Mouse (Mus musculus): ENCODE results near the gene Srgap2. TPM values are rescaled to one million over a fixed set of nuclear protein-coding genes. Genes with fewer than 3 reads are reported as not detected.
A peak's percentile ranks its signal among the peaks of the same experiment; 100 is the strongest.

Gene Srgap2
- total RNA-seq, 2 experiments from 2014 or later = 40.3 to 42.2 TPM

DNA sequence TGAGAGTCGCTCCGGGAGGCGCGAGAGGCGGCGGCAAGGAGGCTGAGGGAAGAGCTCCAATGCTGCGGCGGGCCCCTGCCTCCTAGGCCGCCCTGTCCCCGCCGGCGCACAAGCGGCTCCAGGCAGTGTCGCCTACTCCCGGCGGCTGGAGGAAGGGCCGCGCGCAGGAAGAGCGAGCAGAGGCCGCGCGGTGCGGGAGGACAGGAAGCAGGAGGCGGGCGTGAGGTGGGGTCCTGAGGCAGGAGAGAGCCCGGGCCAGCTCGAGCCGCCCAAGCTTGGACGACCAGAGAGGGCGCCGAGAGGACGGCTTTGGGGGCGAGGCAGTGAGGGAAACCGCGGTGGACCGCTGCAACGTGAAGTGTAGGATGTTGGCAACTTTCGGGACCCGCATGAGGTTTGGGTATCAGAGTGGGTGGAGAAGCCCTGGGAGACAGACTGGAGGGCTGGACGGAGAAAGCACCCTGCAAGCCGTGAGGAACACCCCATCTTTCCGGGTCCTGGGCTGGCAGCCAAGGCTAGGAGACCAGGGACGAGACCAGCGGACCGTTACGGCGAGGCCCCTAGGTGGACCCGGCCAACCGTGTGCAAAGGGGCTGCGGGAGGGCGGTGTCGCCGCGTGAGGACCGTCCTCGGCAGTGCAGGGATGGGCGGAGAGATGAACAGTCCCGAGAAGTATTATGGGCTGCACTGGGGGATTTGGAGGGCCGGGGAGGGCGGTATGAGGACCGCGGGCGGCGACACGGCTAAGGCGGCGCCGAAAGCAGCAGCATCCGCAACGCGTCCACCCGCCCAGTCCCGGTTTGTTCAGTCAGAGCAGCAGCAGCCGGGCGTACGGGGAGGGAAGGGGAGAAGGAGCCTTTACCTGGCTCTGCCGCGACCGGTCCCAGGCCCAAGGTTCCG is 531 bp downstream of the Srgap2 start:
- peak; percentile 42 to 43 for DNase-seq (ENCODE audit: low spot score in 2 of 2)

DNA sequence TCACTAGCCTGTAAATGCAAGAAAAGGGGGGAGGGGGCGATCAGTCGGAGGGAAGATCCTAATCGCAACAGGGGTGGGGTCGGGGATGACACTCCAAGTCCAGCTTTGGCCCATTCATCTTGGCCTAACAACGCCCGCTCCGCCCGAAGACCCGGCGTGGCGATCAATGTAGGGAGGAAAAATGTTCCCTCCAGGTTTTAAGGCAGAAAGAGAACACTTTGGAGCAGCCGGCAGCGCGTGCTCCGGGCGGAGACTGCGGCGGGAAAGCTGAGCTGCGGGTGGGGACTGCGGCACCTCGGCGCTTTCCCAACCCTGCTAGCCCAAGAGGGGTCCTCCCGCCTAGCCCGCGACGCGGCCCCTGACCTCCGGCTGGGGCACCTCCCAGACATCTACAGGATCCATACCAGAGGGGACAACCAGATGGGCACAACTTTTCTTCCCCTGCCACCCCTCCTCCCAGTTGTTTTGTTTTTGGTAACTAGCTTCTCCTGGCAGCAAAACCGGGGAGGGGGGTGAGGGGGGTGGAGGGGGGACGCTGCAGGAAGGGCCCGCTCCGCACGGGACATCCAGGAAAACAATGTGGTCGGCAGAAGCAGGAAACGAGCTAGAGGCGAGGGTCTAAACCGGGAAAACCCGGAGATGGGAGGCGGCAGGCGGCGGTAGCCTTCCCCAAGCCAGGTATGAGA is 1.4 kb downstream of the Srgap2 start:
- peak in 1 of 2 experiments; percentile 19 for DNase-seq (ENCODE audit: low spot score in 2 of 2)

DNA sequence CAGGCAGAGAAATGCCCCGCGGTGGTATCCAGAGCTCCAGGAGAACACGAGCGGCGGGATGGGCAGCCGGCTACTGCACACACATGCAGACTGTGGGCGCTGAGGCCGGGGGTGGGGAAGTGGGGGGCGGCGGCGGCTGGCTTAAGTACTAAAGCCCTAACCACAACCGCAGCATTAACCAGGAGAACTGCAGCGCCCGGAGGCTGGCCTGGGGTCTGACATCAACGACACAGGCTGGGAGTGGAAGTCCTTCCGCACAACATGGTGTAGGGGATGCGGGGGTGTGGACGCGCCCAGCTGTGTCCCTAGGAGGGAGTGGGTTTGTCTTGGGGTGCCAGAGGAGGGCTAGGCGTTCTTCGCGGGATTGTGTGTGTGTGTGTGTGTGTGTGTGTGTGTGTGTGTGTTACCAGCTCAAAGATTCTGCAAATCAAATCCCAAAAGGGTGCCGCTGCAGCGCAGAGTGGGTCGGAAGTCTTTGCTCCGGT is 2.0 kb downstream of the Srgap2 start:
- DNase-seq (ENCODE audit: low spot score in 2 of 2) = peak in 1 of 2 experiments; percentile 13

DNA sequence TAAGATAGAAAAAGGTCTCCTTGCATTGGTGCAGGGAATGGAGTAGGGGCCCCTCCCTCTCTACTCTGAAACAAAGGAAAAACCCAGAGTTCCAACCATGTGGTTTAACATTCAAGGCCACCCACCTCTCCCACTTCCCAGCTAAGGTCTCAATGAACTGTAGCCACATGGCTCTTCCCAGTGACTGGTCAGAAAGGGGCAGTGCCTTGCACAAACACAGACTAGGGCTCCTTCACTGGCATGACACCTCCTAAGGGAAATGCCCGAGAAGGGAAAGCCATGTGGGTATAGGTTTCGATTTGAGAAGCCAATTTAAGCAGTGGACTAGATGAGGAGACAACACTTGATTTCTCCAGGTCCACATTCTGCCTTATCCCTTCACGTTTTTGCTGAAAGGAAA is 3.4 kb downstream of the Srgap2 start:
- no peak for DNase-seq (ENCODE audit: low spot score in 2 of 2)

DNA sequence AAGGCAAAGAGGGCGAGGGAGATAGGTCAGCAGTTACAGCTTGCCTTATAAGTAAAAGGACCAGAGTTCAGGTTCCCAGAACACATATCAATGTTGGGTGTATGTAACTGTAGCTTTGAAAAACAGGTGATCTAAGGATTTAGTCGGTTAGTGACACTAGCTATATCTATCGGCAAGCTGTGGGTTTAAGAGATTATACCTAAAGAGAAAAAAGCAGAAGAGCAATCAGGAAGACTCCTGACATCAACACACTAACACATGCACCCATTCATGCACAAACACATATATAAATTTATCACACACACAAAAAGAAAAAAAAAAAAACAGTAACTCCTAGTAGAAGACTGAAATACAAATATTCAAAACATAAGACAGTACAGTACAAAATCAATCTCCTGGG is 10.6 kb downstream of the Srgap2 start:
- no peak for DNase-seq (ENCODE audit: low spot score in 2 of 2)

DNA sequence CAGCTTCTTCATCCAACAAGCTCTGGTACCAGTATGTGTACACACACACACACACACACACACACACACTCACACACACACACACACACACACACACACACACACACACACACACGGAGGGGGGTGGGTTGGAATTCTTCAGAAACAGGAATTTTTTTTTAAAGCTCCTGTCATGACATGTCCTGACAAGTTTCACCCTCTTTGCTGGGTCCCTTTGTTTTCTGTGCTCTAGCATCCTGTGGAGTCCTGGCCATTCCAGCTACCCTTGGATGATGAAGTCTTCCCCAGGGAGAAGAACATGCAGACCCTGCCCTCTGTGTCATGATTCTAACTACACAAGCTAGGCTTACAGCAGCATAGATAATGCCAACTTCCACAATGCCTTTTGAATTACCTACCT is 13.0 kb downstream of the Srgap2 start:
- no peak for DNase-seq (ENCODE audit: low spot score in 2 of 2)

DNA sequence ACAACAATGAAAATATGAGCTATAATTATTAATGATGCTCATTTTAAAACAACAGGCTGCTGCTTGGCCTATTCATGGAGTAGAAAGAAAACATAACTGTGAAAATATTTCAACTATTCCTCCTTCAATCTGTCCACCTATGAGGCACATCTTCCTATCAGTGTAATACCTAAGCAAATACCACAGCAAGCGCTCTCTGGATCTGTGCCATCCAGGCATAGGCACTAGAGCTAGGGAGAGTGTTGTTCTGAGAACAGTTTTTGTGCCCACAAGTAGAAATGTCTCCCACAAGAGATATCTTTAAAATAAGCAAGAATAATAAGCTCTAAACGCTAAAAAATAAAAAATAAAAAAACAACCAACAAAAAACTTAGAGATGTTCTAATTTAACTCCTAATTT is 14.0 kb downstream of the Srgap2 start:
- DNase-seq (ENCODE audit: low spot score in 2 of 2) = no peak

DNA sequence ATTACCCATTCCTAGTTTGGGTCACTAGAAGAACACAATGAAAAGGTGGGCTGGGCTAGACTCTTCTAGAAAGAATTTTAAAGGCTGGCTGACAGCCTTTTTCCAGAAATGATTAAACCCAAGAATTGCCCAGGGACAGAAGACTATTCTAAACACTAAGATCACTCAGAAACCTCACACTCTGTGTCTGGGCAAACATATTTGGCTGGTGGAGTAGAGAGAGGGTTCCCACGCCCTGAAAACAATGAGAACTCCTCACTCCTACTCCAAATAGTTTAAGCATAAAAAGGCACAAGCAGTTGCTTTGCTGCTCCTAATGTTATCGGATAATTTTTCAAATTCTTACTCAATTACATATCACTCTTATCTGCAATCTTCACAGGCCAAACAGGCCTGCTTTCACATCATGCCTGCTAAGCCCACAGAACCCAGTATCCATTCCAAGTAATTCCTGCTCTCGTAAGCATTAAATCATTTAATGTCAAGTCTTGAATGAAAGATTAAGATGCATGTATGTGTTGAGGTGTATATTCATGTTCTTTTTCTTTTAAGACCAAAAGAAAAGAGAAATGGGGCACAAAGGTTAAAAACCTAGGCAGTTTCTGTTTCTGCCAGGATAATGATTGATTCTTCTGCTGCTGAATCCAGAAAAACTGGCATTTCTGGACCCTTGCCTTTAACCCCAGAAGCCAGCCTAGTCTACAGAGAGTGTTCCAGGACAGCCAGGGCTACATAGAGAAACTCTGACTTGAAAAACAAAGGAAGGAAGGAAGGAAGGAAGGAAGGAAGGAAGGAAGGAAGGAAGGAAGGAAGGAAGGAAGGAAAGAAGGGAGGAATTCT is 15.3 kb downstream of the Srgap2 start:
- no peak for DNase-seq (ENCODE audit: low spot score in 2 of 2)

DNA sequence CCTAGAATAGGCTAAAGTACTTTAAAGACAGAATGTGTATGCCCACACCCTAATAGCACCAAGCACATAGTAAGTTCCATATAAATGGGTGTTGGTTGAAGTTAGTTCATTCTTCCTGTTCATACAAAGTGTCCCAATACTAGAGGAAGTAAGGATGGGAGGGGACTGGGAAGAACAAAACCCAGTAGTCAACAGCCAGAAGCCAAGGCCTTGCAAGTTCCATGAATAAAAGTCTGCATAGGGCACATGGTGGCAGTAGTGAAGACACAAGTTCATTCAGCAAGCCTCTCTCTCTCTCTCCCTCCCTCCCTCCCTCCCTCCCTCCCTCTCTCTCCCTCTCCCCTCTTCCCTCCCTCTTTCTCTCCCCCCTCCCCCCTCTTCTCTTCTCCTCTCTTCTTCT is 16.0 kb downstream of the Srgap2 start:
- DNase-seq (ENCODE audit: low spot score in 2 of 2) = no peak

DNA sequence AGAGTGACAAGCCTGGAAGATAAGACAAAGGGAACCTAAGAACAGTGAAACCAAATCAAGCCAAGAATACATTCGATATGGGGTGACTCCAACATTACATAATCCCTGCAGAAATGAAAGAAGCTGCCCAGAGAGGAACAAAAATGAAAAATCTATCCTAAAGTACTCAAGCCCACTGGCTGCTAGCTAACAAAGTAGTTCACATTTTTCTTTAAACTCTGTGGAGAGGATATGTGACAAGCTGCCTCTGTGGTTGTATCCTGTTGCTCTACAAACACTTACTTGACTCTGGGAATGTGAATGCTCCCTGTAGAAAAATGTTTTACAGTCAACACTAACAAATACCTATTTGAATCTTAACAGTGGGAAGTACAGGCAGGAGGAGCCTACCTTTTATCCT is 25.5 kb downstream of the Srgap2 start:
- no peak for DNase-seq (ENCODE audit: low spot score in 2 of 2)

DNA sequence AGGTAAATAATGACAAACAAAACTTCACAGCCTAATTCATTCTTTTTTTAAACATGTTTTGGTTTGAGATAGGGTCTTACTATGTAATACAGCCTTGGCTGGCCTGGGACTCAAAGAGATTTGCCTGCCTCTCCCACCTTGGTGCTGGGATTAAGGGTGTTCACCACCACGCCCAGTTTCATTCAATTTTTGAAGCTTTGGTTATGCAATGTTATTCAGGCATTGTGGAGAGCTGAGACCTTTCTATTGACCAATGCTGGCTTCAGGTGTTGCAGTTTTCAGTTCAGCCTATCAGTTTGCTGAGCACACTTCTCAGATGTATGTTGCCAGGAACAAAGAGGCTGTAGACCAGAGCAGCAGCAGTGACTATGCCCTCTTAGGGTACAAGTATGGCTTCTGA is 28.9 kb downstream of the Srgap2 start:
- no peak for DNase-seq (ENCODE audit: low spot score in 2 of 2)

DNA sequence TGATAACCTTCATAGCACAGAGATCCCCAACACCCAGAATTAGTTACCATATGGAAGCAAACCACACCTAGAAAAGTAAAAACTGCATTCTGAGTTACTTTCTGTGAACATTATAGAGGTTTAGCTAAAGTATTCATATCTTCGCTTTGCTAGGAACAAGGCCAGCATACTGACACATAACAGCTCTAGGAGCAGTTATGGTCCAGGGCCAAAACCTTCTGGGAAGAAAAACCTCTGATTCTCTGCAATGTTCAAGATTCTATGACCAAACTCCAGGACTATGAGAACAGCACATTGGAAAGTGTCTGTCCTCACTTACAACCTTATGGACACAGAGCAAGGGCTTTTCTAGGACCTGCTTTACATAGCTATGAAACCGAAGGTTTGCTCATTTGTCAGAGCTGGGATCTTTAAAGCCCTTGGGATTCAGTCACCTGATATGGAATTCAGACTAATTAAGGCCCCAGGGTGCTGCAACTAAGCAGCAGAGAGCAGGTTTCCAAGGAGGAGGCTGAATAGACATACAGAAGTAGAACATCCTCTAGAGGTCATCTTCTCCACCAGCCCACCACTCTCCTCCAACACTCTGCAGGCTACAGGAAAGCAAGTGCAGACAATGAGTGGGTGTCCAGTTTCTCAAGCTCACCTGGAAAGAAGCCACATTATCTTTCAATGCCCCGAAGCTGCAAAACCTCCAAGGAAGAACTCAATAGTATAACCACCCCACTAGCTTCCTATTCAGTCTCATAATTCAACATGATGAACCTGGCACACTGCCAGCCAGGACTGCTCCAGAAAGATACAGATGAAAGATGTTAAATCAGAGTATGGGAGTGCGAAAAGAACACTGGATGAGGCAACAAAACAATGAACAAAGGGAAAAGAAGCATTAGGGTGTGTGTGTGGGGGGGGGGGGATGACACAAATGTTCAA is 32.9 kb downstream of the Srgap2 start:
- DNase-seq (ENCODE audit: low spot score in 2 of 2) = peak in 1 of 2 experiments; percentile 13

DNA sequence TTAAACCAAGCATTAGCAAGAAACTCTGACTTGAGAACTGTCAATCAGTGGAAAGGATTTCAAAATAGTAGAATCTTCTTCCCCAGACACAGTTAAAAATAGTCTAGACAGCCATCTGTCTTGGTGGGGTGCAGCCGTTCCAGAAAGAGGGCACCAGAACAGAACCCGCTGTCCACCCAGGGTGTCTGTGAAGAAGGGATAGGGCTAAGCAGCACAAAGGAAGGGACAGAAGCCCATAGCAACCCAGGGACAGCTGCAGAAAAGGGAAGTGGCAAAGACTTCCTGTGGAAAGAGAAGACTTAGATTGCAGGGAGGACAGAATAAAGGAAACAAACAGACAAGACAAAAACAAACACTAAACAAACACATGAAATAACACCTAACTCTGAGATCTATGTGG is 34.8 kb downstream of the Srgap2 start:
- DNase-seq (ENCODE audit: low spot score in 2 of 2) = no peak

DNA sequence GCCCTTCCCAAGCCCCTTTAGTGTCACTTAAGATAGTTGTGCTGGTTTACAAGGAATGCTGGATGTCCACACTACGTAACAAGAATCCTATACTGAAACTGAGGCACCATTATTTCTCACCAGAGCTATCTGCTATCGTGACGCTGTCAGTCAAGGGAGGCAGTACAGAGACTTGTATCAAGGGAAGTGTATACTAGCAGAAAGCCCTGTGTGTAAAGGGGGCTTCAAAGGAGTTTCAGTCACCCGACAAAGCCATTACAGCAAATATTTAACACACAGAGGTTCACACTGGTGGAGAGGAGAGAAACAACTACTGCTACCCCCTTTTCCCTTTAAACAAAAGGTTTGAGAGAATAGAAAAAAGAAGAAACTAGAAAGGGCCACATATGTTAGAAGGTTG is 35.6 kb downstream of the Srgap2 start:
- DNase-seq (ENCODE audit: low spot score in 2 of 2) = no peak

DNA sequence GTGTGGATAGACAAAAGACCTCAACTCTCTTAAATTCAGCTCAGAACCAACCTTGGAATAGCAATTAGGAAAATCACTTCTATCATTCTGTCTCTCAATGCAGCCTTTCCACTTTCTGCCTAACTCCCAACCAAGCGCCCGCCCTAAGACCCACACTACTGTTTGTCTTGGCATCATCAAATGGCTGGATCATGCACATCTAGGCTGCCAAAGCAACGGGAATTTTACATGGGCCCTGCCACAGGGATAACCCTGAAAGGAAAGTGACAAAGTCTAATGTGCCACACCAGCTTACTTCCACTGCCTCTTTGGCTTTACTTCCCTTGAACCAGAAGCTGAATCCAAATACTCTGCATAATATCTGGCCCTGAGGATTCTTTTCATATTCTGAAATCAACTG is 37.8 kb downstream of the Srgap2 start:
- DNase-seq (ENCODE audit: low spot score in 2 of 2) = no peak

DNA sequence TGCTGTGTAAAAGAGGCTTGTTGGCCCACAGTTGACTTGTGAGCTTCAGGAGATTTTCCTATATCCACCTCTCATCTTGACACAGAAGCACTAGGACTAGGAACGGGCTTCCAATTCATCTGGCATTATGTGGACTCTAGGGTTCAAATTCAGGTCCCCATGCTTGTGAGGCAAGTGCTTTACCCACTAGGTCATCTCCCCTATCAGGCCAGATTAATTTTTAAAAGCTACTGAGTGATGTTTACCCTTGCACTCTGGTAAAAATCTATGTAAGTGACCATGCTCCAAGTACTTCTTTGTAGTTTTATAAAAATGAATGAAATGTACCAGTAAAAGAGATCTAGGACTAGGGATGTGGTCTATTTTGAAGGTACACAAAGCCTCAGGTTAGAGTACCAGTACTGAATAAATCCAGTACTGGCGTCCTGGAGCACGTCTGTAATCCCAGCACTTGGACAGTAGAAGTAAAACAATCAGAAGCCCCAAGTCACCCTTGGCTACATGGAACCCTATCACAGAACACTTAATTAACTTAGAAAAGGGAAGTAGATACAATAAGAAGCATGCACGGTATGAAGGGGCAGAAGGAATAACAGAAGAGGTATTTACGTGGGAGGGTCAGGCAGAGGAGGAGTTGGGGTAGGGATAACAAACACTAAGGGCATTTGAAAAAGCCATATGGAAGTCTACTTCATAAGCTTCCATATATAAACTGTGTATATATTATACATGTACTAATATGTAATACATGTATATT is 40.9 kb downstream of the Srgap2 start:
- DNase-seq (ENCODE audit: low spot score in 2 of 2) = no peak

DNA sequence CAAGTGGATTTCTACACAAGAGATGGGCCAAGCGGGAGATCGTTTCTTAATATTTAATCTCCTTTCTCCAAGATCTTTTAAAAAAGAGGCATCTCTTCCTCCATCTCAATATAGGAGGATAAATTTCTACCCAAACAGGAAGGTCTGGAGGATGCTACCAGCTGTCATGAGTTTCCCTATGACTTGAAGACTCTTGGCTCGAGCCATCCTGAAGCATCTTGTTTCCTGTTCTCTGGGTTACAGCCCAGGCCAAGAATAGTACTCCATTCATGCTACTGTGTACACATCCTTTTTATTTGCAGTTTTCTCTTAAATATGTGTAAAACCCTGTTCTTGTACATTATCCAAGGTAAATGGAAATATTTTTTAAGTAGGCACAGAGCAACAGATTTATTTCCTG is 44.9 kb downstream of the Srgap2 start:
- DNase-seq (ENCODE audit: low spot score in 2 of 2) = no peak

DNA sequence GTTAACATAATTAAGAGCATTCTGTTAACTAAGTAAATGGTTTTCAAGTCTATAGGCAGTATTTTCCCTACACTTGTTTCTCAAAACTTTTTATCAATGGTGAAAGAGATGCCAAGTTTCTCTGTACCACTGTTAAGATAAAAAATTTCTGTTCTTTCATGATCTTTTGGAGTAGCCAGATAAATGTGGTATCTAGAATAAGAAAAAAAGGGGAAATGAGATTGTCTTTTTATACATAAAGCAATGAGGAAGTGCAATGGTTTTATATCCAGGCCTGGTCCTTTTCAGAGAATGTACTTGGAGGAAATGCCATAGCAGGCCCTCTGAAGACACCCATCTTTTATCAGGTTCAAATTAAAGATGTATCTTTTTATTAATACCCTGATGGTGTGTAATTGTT is 45.8 kb downstream of the Srgap2 start:
- DNase-seq (ENCODE audit: low spot score in 2 of 2) = no peak

DNA sequence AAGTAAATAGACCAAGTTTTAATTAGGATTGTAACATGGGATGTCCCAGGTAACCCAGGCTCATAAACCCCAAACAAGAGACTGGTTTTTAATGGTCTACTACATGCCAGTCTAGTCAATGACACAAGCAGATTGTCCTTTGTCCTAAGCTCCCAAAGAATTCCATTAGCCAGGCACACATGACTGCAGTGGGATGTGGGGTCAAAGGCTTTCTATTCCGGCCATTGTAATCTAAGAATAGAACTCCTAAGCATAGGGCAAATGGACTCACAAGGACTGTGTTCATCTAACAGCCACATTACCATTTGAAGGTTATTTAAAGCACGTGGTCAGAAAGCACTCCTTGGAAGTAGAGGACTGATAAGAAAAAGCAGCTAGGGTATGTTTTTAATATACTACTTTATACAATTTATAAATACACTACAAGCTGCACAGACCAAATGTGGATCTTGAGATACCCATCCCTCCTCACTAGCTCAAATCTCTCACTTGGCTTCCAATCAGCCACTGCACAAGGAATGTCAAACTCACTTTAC is 48.3 kb downstream of the Srgap2 start:
- no peak for DNase-seq (ENCODE audit: low spot score in 2 of 2)
